Mouse (Mus musculus) adrenal gland, postnatal 4 days (tissue): ENCODE results near the gene Cxcr2. TPM values are rescaled to one million over a fixed set of nuclear protein-coding genes. Genes with fewer than 3 reads are reported as not detected.
"Not testable (repeated sequence)": the region's sequence is repeated elsewhere in the genome, so short reads cannot be mapped to it uniquely, and the experiment has no call there.

ENCODE experiments used
- DNase-seq, 2 experiments: peaks; one replicate each; pipeline ENCODE4 v3.0.0; 2021 to 2022; ENCODE audit warnings: low spot score in 2 of 2, mixed read lengths in 2 of 2
- total RNA-seq, 2 experiments: library from RNA; stranded (reverse); gene quantifications; 2 replicates each; pipeline ENCODE4 v1.2.3; 2021

Cxcr2 gene
- total RNA-seq, 2 experiments from 2014 or later = 0.45 to 0.68 TPM

DNA sequence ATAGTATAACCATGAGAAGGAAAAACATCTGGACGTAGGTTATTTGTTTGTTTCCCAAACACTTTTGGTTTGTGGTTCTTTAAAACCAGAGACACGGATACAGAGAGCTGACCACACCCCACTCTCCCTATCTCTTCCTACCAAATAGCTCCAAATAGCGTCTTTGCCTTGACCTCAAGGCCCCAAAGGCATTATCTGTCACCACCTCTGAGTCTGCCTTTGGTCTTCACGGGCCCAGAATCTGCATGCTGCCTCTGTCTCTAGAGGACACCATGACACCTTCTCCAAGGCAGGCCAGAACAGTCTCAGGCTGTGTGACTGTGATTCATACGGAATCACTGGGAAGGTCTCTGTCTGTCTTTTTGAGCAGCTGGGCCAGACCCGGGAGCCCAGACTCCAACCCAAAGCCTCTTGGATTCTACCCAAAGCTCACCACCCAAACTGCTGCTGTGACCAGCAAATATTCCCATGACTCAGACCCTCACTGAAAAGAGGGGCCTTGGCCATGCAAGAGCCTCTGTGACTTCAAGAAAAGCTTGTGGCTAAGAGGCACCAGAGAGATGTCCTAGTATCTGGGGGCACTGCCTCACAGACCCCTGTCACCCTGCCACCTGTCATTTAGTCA is 18.4 kb upstream of the Cxcr2 start:
- no peak for DNase-seq

DNA sequence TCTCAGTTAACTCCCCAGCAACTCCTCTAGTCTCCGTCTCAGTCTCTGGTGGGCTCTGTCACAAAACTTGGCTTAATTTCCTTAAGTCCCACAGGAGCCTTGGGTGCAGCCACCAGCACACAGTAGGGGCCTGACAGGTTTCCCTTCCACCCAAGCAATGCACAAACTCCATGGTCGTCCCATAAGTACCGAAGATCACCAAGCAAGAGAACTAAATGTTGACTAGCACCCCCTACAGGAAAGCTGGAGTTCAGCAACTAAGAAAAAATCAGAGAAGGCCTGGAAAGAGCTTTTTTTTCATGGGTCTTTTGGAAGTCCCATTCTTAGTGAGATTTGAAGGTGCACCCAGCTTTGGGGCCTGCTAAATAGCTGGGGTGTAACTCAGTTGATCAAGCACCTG is 14.4 kb upstream of the Cxcr2 start:
- DNase-seq = no peak

DNA sequence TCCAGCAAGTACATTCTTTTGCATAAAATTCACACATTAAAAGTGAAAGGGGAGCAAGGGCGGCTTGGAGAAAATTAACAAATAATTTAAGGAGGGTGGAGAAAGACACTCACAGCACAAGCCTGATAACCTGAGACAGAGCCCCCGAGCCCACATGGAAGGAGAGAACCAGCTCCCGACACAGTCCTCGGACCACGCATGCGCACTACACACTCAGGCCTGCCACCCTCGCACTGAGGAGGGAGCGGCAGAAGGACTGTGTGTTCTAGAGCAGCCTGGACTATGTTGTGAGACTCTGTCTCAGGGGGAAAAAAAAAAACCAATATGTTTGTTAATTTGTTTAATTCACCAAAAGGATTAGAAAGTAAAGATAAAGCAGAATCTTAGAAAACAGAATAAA is 12.0 kb upstream of the Cxcr2 start:
- DNase-seq = no peak

DNA sequence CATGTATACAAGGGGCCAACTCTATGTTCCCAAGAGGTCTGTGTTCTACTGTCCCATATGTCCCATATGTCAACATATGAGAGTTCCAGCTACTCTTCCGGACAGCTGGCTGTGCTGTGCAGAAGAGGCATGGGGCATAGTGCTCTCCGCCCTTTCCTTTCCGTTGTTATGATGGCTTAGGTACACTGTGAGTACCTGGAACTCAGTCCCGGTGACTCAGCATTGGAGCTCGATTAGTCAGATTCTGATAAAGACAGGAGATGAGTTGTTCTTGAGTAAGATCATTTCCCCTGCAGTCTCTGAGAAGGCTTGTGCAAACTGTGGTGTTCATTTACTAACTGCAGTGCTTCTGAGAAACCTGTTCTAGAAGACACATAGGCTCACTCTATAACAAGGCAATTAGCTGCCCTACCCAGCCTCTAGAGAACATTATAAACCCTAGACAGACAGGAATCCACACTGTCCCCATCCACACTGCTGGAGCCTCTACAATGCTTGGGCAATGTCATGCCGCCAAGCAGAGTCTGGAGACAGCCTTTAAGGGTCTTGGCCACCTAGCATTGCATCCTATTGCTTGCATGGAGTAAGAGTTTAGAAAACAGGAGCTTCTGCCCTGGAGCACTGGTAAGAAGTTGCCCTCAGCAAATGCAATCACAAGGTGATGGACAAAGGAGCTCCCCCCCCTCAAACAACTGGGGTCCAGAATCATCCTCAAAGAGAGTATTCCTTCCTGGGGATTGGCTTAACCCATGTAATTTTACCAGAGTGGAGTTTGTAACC is 4.5 kb upstream of the Cxcr2 start:
- no peak for DNase-seq

DNA sequence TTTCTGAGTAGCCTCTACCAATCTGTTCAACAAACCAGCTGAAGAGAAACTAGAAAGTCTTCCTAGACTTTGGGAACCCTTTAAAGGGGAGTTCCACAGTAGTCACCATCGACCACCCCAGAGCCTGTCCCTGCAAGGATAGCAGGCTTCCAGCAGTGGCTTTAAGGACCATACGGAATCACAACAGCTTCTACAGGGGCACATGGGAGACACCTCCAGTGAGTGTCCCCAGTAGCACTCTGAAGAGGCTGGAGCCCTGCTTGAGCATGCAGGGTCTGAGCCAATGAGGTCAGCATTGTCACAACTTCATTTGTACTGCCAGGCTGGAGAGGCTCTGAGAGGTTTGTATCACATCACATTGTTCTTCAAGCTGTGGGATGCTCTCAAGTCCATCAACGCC is 3.7 kb upstream of the Cxcr2 start:
- no peak for DNase-seq

DNA sequence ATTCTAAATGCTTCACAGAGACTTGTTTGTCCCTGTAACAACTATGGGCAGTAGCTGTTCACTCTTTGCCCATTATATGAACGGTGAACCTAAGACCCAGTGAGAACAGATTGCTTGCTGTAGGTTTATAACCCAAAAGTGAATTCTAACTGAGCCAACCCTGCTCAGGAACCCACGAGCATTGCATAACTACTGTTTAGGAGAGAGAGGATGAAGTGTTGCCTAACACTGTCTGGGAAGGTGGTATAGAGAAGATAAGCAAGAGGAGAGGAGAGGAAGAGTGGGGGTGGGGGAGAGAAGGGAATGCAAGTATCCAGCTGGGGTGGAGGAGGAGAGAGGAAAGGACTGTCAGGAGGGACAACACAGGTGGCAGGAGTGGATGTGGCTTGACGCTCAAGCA is 2.7 kb upstream of the Cxcr2 start:
- DNase-seq = no peak

DNA sequence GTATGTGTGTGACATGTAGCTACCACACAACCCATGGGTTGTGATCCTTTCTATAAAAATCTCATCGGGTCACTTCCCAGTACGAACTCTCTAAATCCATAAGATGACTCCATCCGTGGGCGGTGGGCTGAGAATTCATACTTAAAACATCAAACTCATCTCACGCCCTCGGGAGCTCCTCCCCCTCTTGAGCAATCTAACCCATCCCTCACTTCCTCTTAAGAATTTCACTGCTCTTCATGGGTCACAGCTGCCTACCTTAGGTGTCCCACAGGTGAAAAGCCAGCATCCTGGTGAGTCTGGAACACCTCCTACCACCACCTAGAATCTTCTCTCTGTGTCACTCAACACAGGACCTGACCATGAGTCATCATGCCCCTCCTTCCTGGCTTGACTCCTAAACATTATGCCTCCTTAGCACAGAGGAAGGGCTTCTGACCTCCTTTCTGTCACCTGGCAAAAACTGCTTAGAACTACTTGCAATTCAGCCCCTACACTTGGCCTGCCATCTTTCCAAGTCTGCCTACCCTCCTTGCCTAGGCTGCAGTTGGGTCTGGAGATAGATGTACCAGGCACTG is 1.7 kb downstream of the Cxcr2 start:
- no peak for DNase-seq

DNA sequence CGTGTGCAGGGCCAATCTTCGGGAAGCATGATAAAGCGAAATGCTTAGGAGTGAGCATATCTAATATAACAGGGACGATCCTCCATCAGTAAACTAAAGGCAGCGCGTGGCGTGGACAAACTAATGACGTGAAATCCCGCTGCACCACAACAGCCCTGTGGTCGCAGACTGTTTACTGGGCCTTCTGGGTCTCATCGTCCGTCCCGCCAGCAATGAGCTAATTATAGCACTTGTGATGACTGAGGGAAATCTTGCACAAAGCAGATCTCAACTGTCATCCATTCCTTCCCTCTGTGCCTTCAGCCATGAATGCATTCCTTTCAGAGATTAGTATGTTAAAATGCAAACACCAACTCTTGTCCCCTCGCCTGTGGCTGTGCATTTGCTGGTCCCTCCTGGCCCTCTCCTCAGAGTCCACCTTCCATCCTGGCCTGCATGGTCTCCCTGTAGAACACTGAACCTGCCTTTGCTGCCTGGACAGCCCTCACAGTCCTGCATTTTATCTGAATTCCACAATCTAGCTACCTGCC is 2.7 kb downstream of the Cxcr2 start:
- no peak for DNase-seq

DNA sequence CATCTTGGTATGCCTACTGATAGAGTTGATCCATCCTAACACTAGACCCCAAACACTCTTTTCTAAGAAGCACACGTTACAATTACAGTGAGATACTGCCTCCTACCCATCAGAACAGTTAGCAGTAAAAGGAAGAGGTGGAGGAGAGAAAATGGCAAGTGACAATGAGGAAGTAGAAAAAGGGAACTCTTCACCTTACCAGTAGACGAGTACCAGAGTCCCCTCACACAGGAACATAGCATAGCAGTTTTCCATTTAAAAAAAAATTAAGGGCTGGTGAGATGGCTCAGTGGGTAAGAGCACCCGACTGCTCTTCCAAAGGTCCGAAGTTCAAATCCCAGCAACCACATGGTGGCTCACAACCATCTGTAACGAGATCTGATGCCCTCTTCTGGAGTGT is 5.8 kb downstream of the Cxcr2 start:
- not testable (repeated sequence) for DNase-seq

DNA sequence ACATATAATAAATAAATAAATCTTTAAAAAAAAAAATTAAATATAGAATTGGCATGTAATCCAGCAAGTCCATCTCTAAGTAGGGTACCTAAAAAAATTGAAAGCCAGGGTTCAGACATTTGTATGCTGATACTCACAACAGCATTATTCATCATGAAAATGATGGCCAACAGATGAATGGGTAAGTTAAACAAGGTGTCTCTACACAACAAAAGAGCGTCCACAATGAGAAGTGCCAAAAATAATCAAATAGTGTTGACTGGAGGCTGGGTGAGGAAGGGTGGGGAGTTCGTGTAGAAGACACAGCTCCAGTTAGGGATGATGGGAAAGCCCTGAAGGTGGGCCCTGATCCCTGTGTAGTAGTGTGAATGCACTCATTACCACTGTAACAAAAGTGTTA is 6.2 kb downstream of the Cxcr2 start:
- DNase-seq = no peak

DNA sequence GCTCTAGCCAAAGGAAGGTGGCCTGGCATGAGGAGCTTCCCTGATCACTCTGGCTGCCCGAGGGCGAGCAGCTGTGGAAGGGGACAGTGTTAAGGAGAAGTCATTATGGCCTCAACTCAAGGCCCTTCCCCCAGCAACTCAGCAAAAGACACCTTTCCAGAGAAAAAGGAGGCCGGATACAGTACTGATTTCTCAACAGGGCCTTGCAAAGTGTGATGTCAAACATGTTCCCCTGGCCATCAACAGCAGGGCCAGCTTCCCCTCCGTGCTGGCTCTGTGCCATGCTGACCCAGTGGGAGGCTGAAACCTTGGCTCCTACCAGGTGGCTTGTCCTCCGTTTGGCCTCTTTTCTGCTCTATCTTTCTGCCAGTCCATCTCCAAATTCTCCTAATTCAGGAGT is 13.3 kb downstream of the Cxcr2 start:
- DNase-seq = no peak

DNA sequence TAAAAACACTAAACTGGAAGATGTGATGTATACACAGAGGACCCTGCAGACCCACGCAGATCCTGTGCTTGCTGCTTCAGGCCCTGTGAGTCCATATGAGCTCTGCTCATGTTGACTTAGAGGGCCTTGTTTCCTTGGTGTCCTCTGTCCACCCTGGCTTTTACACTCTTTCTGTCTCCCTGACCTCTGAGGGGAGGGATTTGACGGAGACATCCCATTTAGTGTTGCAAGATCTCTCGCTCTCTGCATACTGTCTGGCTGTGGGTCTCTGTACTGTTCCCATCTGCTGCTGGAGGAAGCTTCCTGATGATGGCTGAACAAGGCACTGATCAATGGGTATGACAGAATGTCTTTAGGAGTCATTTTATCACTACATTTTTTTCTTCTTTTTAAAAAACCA is 15.9 kb downstream of the Cxcr2 start:
- no peak for DNase-seq

DNA sequence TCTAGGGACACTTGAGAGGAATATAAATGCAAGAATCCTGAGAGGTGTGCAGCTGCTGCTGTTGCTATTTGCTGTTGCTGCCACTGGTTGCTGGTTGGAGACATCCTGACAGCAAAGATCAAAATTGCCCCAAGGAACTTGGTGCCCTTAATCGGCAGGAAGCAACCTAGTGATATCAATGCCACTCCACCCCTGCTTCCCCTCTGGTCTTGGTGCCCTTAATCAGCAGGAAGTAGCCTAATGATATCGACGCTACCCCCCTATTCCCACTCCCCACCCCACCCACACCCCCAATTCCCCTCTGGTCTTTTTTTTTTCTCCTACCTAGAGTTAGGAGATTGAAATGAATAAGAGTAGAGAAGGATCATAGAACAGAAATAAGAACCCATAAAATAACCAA is 18.9 kb downstream of the Cxcr2 start:
- no peak for DNase-seq

DNA sequence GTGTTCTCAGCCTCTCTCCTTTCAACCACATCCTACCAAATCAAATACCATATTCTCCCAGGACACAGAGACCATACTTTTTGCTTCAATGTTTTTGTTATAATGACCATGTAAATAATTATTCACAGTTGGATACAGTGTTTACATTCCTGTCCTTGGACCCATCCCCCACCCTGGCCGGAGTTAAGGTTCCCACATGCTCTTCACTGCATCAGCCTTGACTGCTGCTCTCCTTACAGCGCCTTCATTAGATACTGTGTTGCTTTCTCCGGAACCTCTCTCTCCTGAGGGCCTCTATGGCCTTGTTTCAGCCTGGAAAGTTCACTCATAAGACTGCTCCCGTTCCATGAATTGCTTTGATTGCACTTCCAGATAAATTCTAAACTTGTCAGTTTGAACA is 21.9 kb downstream of the Cxcr2 start:
- DNase-seq = no peak

DNA sequence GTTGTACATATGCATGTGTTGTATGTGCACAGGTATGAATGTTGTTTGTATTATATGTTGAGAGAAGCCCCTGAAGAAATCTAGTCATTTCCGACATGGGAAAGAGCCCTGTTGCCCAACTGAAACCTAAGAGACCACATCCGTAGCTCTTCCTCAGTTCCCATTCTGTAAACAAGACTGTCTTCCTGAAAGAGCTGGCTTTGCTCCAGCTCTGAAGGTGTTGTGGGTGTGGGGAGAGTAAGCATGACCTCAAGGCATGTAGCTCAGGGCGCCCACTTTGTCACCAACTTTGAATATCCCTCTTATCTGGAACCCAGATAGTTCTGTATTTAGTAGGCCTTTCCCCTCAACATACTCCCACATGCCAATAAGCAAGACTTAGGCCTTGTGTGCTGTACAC is 24.8 kb downstream of the Cxcr2 start:
- no peak for DNase-seq

DNA sequence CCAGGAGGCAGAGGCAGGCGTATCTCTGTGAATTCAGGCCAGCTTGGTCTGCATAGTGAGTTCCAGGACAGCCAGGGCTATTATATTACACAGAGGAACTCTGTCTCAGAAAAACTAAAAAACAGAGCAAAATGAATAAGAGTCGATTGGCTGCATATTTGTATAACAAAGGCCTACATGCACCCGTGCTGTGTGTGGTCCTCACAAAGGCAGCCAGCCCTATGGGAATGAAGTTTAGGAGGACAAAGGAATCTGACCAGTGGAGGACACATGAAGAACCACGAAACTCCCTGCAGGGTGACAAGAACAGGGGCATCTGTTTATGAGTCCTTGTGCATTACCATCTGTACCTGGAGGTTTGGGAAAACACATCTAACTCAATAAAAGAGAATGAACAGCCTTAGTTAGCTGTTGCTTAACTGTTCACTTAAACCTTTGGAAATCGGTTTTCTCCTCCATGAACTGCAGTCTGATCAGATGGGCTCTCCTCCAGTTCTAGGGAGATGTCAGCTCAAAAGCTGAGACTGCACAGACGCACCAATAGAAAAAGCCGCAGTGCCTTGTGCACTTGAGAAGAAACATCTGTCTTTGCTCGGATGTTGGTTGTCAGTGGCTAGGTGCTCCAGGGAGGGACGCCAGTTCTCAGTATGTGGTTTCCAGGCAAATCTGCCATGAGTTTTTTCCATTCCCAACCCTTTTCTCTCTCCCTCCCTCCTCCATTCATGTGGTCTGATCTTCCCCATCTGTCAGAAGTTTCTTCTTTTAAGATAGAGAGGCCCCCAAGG is 26.0 kb downstream of the Cxcr2 start:
- no peak for DNase-seq

DNA sequence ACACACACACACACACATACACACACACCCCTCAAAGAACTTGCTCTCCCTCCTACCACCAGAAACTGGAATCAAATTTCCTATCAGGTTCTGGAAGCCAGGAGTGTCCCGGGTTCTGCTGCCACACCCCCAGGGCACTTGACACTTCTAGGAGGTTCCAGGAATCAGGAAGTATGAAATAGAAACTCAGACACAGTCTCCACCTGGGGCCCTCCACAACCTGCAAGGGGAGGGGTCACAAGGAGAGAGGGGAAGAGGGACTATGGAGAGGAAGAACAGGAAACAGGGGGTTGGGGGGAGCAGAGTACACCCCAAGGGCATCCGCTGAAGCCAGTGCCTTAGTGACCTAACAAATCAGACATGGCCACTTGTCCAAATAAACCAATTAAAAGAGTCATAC is 27.7 kb downstream of the Cxcr2 start:
- no peak for DNase-seq

DNA sequence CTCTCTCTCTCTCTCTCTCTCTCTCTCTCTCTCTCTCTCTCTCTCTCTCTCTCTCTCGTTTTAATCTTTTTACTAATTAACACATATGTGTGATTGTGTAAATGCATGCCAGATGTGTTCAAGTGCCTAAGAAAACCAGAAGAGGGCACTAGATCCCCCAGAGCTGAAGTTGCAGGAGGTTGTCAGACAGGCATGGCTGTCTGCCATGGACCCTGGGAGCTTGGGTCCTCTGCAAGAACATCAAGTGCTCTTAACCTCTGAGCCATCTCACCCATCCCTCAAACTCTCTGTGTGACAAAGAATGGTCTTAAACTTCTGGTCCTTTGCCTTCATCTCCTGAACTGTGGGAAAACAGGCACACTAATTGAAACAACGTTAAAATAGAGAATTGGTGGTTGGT is 29.2 kb downstream of the Cxcr2 start:
- DNase-seq = no peak

DNA sequence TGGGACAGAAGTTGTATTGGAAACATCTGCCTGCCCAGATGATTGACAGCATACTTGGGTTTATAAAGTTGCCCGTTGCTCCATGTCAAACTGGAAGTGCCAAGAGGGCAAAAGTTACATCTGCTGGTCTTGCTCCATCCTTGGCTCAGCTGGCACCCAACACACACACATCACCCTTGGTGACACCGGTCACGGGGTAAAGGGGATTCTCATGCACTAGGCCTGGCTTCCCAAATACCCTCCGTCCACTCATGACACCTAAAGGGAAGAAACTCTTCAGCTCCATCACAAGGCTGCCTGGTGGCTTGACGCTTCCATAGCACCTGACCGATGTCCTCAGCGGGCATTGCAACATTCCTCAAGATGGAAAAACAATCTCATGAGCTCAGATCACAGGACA is 36.7 kb downstream of the Cxcr2 start:
- no peak for DNase-seq

DNA sequence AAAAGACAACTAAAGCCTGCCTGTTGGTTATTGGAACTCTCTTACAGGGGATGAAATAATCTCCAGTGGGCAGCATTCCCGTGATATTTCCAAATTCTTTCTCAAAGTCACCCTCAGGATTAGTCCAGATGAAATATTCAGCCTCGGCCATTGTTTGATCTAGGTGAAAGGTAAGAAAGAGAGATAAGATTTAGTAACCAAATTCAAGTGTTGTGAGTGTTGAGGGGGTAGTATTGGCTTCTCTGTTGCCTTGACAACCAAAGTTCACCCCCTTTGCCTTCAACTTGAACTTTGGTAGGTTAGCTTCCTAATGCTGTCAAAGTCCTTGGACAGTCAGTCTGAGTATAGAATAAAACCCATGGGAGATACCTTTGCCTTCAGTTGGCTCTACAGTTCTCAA is 38.9 kb downstream of the Cxcr2 start:
- DNase-seq = no peak

DNA sequence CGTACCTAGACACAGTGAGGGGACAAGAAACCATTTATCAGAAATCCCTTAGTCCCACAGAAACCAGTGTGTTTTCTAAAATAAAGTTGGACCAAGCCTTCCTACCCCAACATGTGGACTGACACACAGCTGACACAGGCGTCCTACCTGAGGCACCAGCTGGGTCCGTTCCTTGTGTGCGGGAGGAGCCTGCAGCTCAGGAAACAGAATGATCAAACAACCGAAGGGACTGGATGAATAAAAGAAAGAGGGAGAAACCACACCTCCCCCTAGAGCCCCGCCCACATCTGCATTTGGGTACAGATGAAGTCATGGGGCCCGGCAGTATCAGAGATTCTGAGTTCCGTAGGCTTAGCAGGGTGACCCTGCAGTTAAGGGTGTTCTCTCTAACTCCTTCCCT is 40.7 kb downstream of the Cxcr2 start, which contains the start of gene Cxcr1:
TSS of gene Cxcr1 (minus strand) at position 187 of the 400 bp plus-strand sequence.
- no peak for DNase-seq

DNA sequence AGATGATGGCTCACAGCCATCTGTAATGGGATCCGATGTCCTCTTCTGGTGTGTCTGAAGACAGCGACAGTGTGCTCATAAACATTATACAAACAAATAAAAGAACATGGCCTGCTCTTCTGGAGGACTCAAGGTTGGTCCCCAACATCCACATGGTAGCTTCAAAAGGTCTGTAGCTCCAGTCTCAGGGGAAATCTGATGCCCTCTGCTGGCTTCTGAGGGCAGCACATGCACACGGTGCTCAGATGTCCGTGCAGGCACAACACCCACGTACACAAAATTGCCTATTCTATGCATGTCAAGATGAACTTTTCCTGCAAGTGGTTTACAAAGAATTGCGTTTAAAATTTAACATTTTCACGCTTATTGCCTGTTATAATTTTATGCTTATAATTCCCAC is 42.2 kb downstream of the Cxcr2 start:
- no peak for DNase-seq
